Mouse (Mus musculus): Measurements from ENCODE around the gene Pole3.
A peak's percentile ranks its signal among the peaks of the same experiment; 100 is the strongest.

The Pole3 gene

DNA sequence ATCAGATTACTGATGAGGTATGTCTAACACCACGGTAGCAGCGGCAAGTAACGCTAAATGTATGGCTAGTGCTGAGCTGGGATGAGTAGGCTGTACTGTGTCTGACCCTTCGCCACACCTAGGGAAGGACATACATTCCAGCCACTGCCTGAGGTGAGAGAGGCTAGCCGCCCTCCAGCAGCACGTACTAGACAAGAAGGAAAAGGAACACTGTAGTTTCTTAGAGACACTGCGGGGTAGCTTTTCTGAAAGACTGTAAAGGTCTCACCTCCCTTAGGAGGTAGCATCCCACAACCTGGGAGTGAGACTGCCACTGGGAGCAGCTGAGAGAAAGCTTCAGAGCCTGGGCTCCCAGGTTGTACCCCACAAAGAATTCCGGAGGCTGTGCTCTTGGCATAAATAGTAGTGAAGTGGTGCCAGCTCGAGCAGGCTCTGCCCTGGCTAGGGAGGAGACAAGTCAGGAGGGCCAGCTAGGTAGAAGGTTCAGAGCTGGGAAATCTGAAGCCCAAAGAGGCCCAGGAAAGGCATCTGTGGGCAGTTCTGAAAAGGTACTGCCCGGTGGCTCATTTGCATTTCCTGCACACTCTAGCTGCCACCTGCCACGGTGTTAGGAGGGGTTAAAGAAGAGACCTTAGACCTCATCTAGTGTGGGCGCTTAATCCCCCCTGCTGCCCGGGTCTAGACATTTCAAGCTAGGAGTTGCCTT, 6.3 kb downstream of the Pole3 start:
- no peak for DNase-seq (ENCODE audit: low read depth)

DNA sequence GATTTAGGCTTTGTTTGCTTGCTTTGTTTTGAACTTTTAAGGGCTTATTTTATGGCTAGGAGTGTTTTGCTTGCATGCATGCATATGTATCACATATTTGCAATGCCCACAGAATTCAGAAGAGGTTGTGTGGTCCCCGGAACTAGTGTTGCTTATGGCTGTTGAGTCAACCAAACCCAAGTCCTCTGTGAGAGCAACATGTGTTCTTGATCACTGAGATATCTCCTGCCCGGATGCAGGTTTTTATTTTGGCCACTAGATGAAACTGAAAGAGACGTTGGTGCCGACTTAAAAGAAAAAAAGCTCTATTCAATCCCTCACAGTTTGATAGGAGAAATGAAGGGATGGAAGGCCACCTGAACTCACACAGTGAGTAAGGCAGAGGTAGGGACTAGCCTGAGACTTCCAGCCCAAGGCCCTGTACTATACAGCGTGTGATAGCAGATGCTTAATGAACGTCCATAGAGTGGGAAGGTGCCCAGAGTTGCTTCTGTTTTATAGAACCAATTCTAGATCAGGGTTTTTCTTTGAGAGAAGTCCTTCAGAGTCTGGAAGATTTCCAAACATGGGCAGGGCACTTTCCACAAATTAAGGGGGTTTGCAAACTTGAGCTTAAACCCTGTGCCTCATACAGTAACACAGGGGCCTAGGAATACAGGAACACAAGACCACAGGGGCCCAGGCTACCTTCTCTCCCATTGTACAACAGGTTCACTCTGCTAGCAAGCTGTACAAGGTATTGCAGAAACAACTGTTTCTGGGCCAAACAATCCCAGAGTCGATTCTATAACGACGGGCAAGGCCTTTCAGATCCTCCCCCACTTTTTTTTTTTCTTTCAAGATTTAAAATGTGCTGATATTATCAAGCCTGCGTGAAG, 7.1 kb downstream of the Pole3 start:
- no peak for DNase-seq (ENCODE audit: low read depth)

GRCm38 (mm10) chr4:62517046-62517445, 7.8 kb downstream of the Pole3 start:
- DNase-seq (ENCODE audit: low read depth) = no peak

GRCm38 (mm10) chr4:62516579-62516978, 8.3 kb downstream of the Pole3 start:
- peak; percentile 100 for DNase-seq (ENCODE audit: low read depth)

- no peak for DNase-seq (ENCODE audit: low read depth)
Measured at GRCm38 (mm10) chr4:62516079-62516478, 8.8 kb downstream of the Pole3 start.

DNA sequence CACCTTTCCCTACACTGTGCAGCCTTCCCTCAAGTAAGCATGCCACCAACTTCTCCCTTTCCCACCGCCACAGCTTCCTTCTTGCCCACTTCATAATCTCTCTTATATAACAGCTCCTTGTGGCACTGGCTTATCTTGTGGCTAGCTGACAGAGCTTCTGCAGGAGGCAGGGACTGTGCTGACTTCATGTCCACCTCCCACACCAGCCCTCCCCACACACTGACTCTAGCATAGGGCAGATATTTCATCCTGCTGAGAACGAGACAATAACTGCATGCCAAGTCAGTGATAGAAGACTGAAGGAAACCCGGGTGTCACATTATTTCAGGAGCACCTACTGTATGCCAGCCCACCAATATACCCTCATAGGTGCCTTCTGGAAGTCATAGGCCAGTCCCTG, 9.4 kb downstream of the Pole3 start:
- DNase-seq (ENCODE audit: low read depth) = no peak

GRCm38 (mm10) chr4:62514995-62515394, 9.9 kb downstream of the Pole3 start:
- DNase-seq (ENCODE audit: low read depth) = no peak

- DNase-seq (ENCODE audit: low read depth) = no peak
Measured at GRCm38 (mm10) chr4:62513998-62514506, 10.8 kb downstream of the Pole3 start.

DNA sequence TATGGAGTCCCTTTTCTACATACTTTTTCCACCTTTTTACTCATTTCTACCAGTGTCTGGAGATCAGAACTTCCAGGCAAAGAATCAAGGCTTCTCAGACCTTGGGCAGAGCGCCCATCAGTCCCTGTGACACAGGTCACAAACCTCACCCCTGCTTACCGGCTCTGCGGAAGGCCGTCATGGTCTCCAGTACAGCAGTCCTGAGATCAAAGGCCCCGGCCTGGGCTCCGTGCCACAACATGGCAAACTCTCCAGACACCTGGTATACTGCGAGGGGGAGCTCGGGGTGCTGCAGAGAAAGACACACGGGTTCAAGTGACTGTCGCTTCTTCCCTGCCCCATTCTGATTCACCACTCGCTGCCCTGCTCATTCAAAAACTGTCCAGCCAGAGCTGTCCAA, 14.9 kb downstream of the Pole3 start:
- DNase-seq (ENCODE audit: low read depth) = no peak

DNA sequence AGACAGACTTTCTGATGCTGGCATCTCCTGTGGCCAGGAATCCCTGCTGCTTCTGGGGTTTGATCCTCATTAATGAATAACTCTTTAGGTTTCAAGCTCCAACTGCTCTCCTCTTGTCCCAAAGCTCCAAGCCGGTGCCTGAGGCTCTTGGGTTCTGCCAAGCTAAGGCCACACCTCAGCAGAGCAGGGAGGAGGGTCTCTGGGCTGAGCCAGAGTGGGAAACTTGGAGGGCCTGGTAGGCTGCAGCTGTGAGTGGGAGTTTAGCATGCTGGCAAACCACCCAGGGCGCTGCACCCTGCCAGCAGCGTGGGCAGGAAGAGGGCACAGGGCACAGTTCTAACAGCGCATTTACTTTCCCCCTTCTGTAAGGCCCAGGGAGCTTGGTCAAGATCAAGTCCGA, 16.0 kb downstream of the Pole3 start:
- no peak for DNase-seq (ENCODE audit: low read depth)

GRCm38 (mm10) chr4:62506798-62507197, 18.1 kb downstream of the Pole3 start:
- DNase-seq (ENCODE audit: low read depth) = peak; percentile 69

- DNase-seq (ENCODE audit: low read depth) = no peak
Measured at GRCm38 (mm10) chr4:62505991-62506390, 18.9 kb downstream of the Pole3 start.

GRCm38 (mm10) chr4:62503374-62503970, 21.4 kb downstream of the Pole3 start, which contains the start of gene Hdhd3:
TSS of gene Hdhd3 (minus strand) at chr4:62503467.
- no peak for DNase-seq (ENCODE audit: low read depth)

DNA sequence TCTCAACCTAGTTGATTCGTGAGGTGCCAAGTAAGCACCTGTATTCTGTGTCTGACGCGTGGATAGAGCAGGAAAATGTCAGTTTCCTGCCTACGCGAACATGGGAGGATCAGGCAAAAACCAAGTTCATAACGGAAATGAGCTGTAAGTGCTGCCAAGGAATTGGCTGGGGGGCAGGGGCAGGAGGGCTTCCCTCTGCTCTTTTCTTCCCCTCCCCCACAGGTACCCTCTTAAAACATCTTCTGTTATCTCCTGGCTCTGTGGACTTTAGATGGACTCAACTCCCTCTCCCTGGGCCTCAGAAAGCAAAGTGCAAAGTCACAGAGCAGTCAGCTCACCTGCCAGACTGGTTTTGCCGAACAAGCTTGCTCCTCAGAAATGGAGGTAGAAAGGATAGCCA, 21.9 kb downstream of the Pole3 start:
- DNase-seq (ENCODE audit: low read depth) = no peak

DNA sequence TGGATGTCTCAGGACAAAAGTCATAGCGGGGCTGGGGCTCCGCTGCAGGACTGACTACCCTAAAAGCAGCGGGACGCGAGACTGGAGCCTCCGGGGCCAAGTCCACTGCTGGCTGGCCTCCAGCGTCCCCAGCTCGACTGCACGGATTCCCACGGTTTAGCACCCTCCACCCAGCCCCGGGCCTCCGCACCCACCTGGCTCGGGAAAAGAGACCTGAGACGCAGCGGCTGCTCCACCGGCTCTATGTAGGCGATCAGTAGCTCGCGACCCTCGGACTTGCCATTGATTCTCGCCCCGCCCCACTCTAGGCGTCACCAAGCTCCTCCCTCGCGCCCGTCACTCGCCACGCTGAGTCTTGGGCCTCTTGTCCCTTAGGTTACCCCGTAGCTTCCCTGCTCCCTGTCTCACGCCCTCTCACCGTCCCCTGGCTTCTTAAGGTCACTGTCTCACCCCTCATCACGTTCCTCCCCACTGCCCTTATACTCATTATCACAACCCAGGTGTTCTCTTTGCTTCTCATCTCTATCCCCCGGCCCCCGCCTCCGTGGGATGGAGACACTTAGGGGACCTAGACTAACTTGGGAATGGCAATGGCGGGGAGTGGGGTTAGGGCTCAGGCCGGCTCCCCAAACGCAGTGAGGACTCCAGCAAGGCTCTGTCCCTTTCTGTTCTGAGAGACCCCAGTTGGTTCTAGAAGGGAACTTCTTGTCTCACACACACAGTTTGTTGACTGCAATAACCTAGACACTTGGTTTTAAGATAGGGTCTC, 22.7 kb downstream of the Pole3 start:
- peak; percentile 94 for DNase-seq (ENCODE audit: low read depth)

GRCm38 (mm10) chr4:62501534-62501933, 23.3 kb downstream of the Pole3 start:
- DNase-seq (ENCODE audit: low read depth) = no peak

DNA sequence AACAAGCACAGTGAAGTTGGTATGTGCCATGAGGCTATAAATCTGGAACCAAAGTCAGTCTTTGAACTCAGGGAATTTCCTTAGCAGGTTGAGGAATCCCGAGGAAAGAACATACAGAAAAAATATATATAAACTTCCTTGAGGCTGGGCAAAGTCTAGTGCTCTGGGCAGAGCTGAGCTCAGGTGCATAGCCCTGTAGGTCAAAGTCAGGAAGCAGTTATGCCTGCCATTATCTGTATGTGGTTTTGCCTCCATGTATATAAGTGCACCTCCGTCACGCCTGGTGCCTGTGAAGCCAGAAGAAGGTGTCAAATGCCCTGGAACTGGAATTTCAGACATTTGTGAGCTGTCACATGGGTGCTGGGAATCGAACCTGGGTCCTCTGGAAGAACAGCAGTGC, 24.1 kb downstream of the Pole3 start:
- no peak for DNase-seq (ENCODE audit: low read depth)

DNA sequence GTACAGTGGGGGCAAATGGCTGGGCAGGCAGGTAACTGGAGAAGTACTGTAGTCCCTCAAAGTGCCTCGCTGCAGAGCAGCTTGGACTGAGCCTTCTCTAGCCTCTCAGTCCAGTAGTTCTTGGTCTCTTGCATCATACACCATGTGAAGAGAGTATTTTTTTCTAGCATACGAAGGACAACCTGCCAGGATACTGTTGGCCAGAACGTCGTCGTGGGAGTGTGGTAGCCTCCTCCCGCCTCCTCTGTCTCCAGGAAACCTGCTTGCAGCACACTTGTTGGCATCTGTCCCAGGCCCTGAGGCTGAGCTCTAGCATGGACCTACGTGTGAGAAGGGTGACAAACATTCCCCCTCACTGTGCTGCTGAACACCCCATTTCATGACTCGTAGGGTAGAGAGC, 28.1 kb downstream of the Pole3 start:
- DNase-seq (ENCODE audit: low read depth) = no peak

GRCm38 (mm10) chr4:62495946-62496345, 28.9 kb downstream of the Pole3 start:
- no peak for DNase-seq (ENCODE audit: low read depth)

- no peak for DNase-seq (ENCODE audit: low read depth)
Measured at GRCm38 (mm10) chr4:62494230-62494629, 30.6 kb downstream of the Pole3 start.

DNA sequence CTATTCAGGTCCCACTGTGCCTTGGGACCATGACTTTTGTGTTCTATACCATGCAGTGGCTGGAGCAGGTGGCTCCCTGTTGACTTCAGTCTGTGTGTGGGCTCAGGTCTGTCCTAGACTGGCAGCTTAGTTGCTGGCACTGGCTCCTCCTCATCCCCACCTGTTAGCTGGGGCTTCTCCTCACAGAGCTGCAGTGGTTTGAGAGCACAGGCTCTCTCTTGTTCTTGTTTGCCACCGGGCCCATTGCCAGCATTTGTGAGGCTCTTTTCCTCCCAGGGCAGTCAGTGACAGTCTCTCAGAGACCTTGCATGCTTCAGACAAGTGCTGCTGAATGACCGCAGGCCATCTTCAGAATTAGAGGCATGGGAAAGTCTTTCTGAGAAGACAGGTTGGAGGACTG, 32.2 kb downstream of the Pole3 start:
- no peak for DNase-seq (ENCODE audit: low read depth)

DNA sequence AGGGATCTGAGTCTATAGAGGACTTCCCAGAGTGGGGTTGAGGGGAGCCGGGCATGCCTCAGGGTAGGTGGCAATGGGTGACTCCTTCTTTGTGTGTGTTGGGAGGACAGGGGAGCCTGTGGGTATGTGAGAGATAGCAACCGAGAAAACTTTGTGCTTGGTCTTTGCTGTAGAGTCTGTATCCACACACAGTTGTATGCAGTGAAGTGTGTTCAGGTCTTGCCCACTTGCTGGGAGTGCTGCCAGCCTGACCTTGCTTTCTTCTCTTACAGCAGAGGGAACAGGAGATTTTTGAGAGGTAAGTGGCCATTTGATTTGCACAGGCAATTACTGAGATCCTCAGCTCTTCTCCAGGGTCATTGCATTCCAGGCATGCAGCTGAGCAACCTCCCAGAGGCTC, 37.0 kb downstream of the Pole3 start:
- no peak for DNase-seq (ENCODE audit: low read depth)

Data from c-Kit-positive CD71-positive TER-119-negative erythroid progenitor cells, embryonic 14.5 days (primary cell).